Mouse (Mus musculus) lung, adult 2 months (tissue): ENCODE results near the gene Chrna4.

Experiments used
- CTCF ChIP-seq: fragments of 200-500 bp; IDR thresholded peaks from 2 replicates; pipeline ENCODE4 v1.5.1; 2011; ENCODE audit warnings: mild to moderate bottlenecking, low read length, control low read depth; ENCODE audit not compliant: insufficient read depth
- POLR2A ChIP-seq: fragments of 200-500 bp; IDR thresholded peaks from 2 replicates; pipeline ENCODE4 v1.6.1; 2011; ENCODE audit warnings: low read depth, mild to moderate bottlenecking, control low read depth, low read length, borderline replicate concordance; ENCODE audit errors: extremely low read depth

DNA sequence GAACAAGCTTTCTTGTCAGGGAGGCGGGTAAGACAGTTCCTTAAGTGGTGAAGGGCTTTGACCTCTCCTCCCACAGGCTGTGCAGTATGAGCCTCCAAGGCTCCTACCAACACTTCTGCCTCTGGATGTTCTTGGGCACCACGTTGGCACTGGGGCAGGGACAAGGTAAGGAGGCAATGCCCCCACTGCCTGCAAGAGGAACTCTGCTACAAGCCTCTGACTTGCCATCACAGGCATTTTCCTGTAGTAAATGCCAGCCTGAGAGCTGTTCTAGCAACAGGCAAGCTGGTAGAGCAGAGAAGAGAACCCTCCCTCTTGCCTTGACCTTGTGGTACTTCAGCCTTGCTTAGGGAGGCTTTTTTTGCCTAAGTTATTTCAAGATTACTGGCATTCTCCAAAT lies 56.9 kb downstream of the Chrna4 start, which contains the start of gene Col20a1:
- no peak for TF ChIP-seq CTCF
- no peak for TF ChIP-seq POLR2A
